Comparison of ENCODE assay signal across 8 mouse cellular contexts in genomic region chr13:119690876-119691620, GRCm38 (mm10). TPM values are rescaled to one million over a fixed set of nuclear protein-coding genes. Genes with fewer than 3 reads are reported as not detected.
A peak's percentile ranks its signal among the peaks of the same experiment; 100 is the strongest.
DNase-seq lines count a peak whose midpoint lies in the region; ATAC-seq and TF ChIP-seq lines count a peak whose summit lies in the region.

No protein-coding gene starts in this region.

- DNase-seq in heart, adult 8-10 months (ENCODE audit: low spot score) = no peak
- peak; percentile 65 for DNase-seq in adrenal gland, postnatal 14 days
- DNase-seq in forebrain, embryonic 10.5 days (ENCODE audit: extremely low spot score, low spot score) = no peak
- DNase-seq in kidney, postnatal 0 days (ENCODE audit: low spot score) = peak; percentile 19
- peak; percentile 19 for DNase-seq in midbrain, postnatal 0 days (ENCODE audit: low spot score)
- no peak for DNase-seq in frontal cortex, postnatal 14 days (ENCODE audit: low spot score in 2 of 2)
- no peak for DNase-seq in urinary bladder, postnatal 10 days (ENCODE audit: low spot score)

- H3K27ac ChIP-seq in heart, embryonic 16.5 days (ENCODE audit: low read length) = peak overlapping the region; percentile 98
- H3K27ac ChIP-seq in forebrain, embryonic 10.5 days = peak overlapping the region; percentile 97
- peak overlapping the region; percentile 93 for H3K27ac ChIP-seq in kidney, postnatal 0 days
- peak overlapping the region; percentile 94 for H3K27ac ChIP-seq in midbrain, postnatal 0 days (ENCODE audit: low read depth, low read length)

- H3K36me3 ChIP-seq in heart, embryonic 16.5 days (ENCODE audit: control insufficient read depth, insufficient read depth) = peaks cover 2% of the 10 kb centered on the region; the same call in 1 of the 2 replicates
- peaks cover 29% of the 10 kb centered on the region for H3K36me3 ChIP-seq in forebrain, embryonic 10.5 days (replicated peaks)
- H3K36me3 ChIP-seq in kidney, postnatal 0 days (ENCODE audit: insufficient read depth, low read length) = no peaks in the 10 kb centered on the region
- H3K36me3 ChIP-seq in midbrain, postnatal 0 days (ENCODE audit: insufficient read depth, low read length) = no peaks in the 10 kb centered on the region

- no peak for TF ChIP-seq CTCF in kidney, postnatal 0 days (IDR thresholded peaks at IDR 0.05; ENCODE audit: low read depth)
- no peak for TF ChIP-seq CTCF in midbrain, postnatal 0 days (IDR thresholded peaks at IDR 0.05)

- H3K9ac ChIP-seq in heart, embryonic 16.5 days (ENCODE audit: low read length) = peak overlapping the region; percentile 93
- peak overlapping the region; percentile 71 for H3K9ac ChIP-seq in kidney, postnatal 0 days (ENCODE audit: low read depth, low read length)
- peak overlapping the region; percentile 96 for H3K9ac ChIP-seq in midbrain, postnatal 0 days (replicated peaks; ENCODE audit: low read length, poor library complexity, severe bottlenecking)

- peak overlapping the region; percentile 86 for H3K4me3 ChIP-seq in heart, embryonic 16.5 days (ENCODE audit: low read length)
- peak overlapping the region; percentile 69 for H3K4me3 ChIP-seq in forebrain, embryonic 10.5 days
- H3K4me3 ChIP-seq in kidney, postnatal 0 days (replicated peaks; ENCODE audit: low read depth, low read length) = peak overlapping the region; percentile 73
- peak overlapping the region; percentile 97 for H3K4me3 ChIP-seq in midbrain, postnatal 0 days (ENCODE audit: low read depth, low read length)

- peak; percentile 0; the same call in 1 of the 2 replicates for ATAC-seq in heart, embryonic 16.5 days (replicated peaks; ENCODE audit: extremely low read depth, insufficient read depth, low FRiP score)
- ATAC-seq in kidney, postnatal 0 days (replicated peaks; ENCODE audit: low FRiP score, low read depth) = no peak
- ATAC-seq in midbrain, postnatal 0 days (ENCODE audit: low FRiP score) = peak; percentile 14; the same call in 1 of the 2 replicates

- peak overlapping the region; percentile 64 for H3K4me2 ChIP-seq in heart, embryonic 16.5 days (ENCODE audit: low read depth, low read length)
- H3K4me2 ChIP-seq in kidney, postnatal 0 days (ENCODE audit: low read length) = peak overlapping the region; percentile 69
- H3K4me2 ChIP-seq in midbrain, postnatal 0 days (ENCODE audit: low read depth, low read length, poor library complexity, severe bottlenecking) = peak overlapping the region; percentile 77

- H3K4me1 ChIP-seq in heart, embryonic 16.5 days (ENCODE audit: control insufficient read depth, insufficient read depth, low read length) = peaks cover 12% of the 10 kb centered on the region
- H3K4me1 ChIP-seq in forebrain, embryonic 10.5 days = peaks cover 59% of the 10 kb centered on the region
- 0 out of 2 replicates have a peak, but pooled peaks cover 4% of the 10 kb centered on the region for H3K4me1 ChIP-seq in kidney, postnatal 0 days (replicated peaks; ENCODE audit: insufficient read depth, low read length)
- H3K4me1 ChIP-seq in midbrain, postnatal 0 days (ENCODE audit: insufficient read depth, low read length) = peaks cover 16% of the 10 kb centered on the region

- WGBS in heart, embryonic 16.5 days = 3% methylated on average over 7 of the region's 7 CpGs
- 7% methylated on average over 7 of the region's 7 CpGs for WGBS in forebrain, embryonic 10.5 days
- WGBS in kidney, postnatal 0 days = 2% methylated on average over 7 of the region's 7 CpGs
- WGBS in midbrain, postnatal 0 days = under 1% methylated on average over 7 of the region's 7 CpGs

- no peaks in the 10 kb centered on the region for H3K27me3 ChIP-seq in heart, embryonic 16.5 days (ENCODE audit: control insufficient read depth, insufficient read depth, low read length)
- no peaks in the 10 kb centered on the region for H3K27me3 ChIP-seq in forebrain, embryonic 10.5 days (ENCODE audit: poor library complexity, severe bottlenecking)
- no peaks in the 10 kb centered on the region for H3K27me3 ChIP-seq in kidney, postnatal 0 days (ENCODE audit: insufficient read depth, low read length)
- no peaks in the 10 kb centered on the region for H3K27me3 ChIP-seq in midbrain, postnatal 0 days (ENCODE audit: insufficient read depth, low read length)

- no peaks in the 10 kb centered on the region for H3K9me3 ChIP-seq in heart, embryonic 16.5 days (replicated peaks; ENCODE audit: control insufficient read depth, low read length)
- no peaks in the 10 kb centered on the region for H3K9me3 ChIP-seq in forebrain, embryonic 10.5 days
- no peaks in the 10 kb centered on the region for H3K9me3 ChIP-seq in kidney, postnatal 0 days (replicated peaks; ENCODE audit: low read length)
- H3K9me3 ChIP-seq in midbrain, postnatal 0 days (ENCODE audit: low read length) = no peaks in the 10 kb centered on the region

RNA-seq across cellular contexts. Expression of gene Hmgcs1, which starts 0.9 kb away (rescaled TPM):
- 72.0 and 79.0 TPM in 2 replicates for polyA plus RNA-seq in heart, embryonic 16.5 days (2015; fragmentation: Nextera tagmentation; extraction: Ambion mirVana)
- 10 to 100 TPM; 29.3 to 35.0 (median 32.5) TPM for total RNA-seq in heart, adult 8-10 months (2022)
- 221 and 312 TPM in 2 replicates for total RNA-seq in adrenal gland, postnatal 14 days (2021)
- polyA plus RNA-seq in forebrain, embryonic 10.5 days (2016; fragmentation: Nextera tagmentation; extraction: Ambion mirVana) = 340 and 341 TPM in 2 replicates
- 153 and 180 TPM in 2 replicates for polyA plus RNA-seq in kidney, postnatal 0 days (2015; fragmentation: Nextera tagmentation; extraction: Ambion mirVana)
- 291 and 374 TPM in 2 replicates for total RNA-seq in midbrain, postnatal 0 days (2014; rRNA removed)
- polyA plus RNA-seq in midbrain, postnatal 0 days (2015; fragmentation: Nextera tagmentation; extraction: Ambion mirVana) = 416 and 428 TPM in 2 replicates

Comparison
In these comparisons a context has a peak if more than half of its experiments do, and no peak if none do; other contexts are left out.
1. DNase-seq: peak in adrenal gland, postnatal 14 days (single experiment), kidney, postnatal 0 days (single experiment) and midbrain, postnatal 0 days (single experiment); none in heart, adult 8-10 months (single experiment), forebrain, embryonic 10.5 days (single experiment), frontal cortex, postnatal 14 days (0 of 2) and urinary bladder, postnatal 10 days (single experiment).
2. Peak in every context shown above with its lines, with median percentiles within 50 percentile points of each other: H3K27ac ChIP-seq, H3K4me2 ChIP-seq, H3K4me3 ChIP-seq and H3K9ac ChIP-seq.